Mouse (Mus musculus): ENCODE measurements around the gene Cdc42.

The Cdc42 gene

GRCm38 (mm10) chr4:137285876-137286661 is 71.5 kb downstream of the Cdc42 start:
- DNase-seq (ENCODE audit: low spot score): no peak

GRCm38 (mm10) chr4:137283407-137283732 is 74.2 kb downstream of the Cdc42 start:
- no peak for DNase-seq (ENCODE audit: low spot score)

- DNase-seq (ENCODE audit: low spot score): no peak
Measured at GRCm38 (mm10) chr4:137282584-137283406, 74.7 kb downstream of the Cdc42 start.

- DNase-seq (ENCODE audit: low spot score): no peak
Measured at GRCm38 (mm10) chr4:137282122-137282521, 75.4 kb downstream of the Cdc42 start.

- DNase-seq (ENCODE audit: low spot score): no peak
Measured at GRCm38 (mm10) chr4:137281273-137281672, 76.2 kb downstream of the Cdc42 start.

GRCm38 (mm10) chr4:137279346-137279745 is 78.2 kb downstream of the Cdc42 start:
- DNase-seq (ENCODE audit: low spot score): no peak

GRCm38 (mm10) chr4:137278144-137279040 is 79.1 kb downstream of the Cdc42 start:
- DNase-seq (ENCODE audit: low spot score): peak; percentile 17

- DNase-seq (ENCODE audit: low spot score): peak; percentile 18
Measured at GRCm38 (mm10) chr4:137277600-137278143, 79.8 kb downstream of the Cdc42 start.

- DNase-seq (ENCODE audit: low spot score): peak; percentile 79
Measured at GRCm38 (mm10) chr4:137277166-137277513, 80.4 kb downstream of the Cdc42 start, which contains the start of gene Wnt4. Gene Wnt4 (plus strand): TSS chr4:137277489.

GRCm38 (mm10) chr4:137276443-137277165 is 80.9 kb downstream of the Cdc42 start:
- DNase-seq (ENCODE audit: low spot score): peak; percentile 56

GRCm38 (mm10) chr4:137274304-137274703 is 83.2 kb downstream of the Cdc42 start:
- DNase-seq (ENCODE audit: low spot score): no peak

GRCm38 (mm10) chr4:137271856-137272255 is 85.7 kb downstream of the Cdc42 start:
- DNase-seq (ENCODE audit: low spot score): no peak
